Mouse (Mus musculus): ENCODE measurements around the gene Rnaseh2c. TPM values are rescaled to one million over a fixed set of nuclear protein-coding genes. Genes with fewer than 3 reads are reported as not detected.
A peak's percentile ranks its signal among the peaks of the same experiment; 100 is the strongest.

Rnaseh2c gene
- polyA plus RNA-seq, 1 experiment from 2014 or later, result 87.8 TPM

GRCm38 (mm10) chr19:5612762-5613411 is 11.2 kb downstream of the Rnaseh2c start:
- no peak for ATAC-seq (ENCODE audit: low read depth)
- no peaks in the 10 kb centered on the region for H3K9me3 ChIP-seq
- H3K4me1 ChIP-seq (replicated peaks), result peaks cover 25% of the 10 kb centered on the region
- H3K27ac ChIP-seq (replicated peaks), result no peak overlapping the region
- H3K36me3 ChIP-seq, result peaks cover 11% of the 10 kb centered on the region
- peaks cover 25% of the 10 kb centered on the region for H3K27me3 ChIP-seq
- no peak overlapping the region for H3K4me3 ChIP-seq
- H3K4me2 ChIP-seq, result no peak overlapping the region
- WGBS, result 71% methylated on average over 3 of the region's 3 CpGs
- no peak overlapping the region for H3K9ac ChIP-seq

- 61% methylated on average over 2 of the region's 2 CpGs for WGBS
- H3K27ac ChIP-seq (replicated peaks), result no peak overlapping the region
- no peaks in the 10 kb centered on the region for H3K9me3 ChIP-seq
- H3K27me3 ChIP-seq, result peaks cover 36% of the 10 kb centered on the region
- no peak overlapping the region for H3K4me3 ChIP-seq
- peaks cover 10% of the 10 kb centered on the region for H3K4me1 ChIP-seq (replicated peaks)
- no peak overlapping the region for H3K9ac ChIP-seq
- no peak for ATAC-seq (ENCODE audit: low read depth)
- H3K4me2 ChIP-seq, result no peak overlapping the region
- no peaks in the 10 kb centered on the region for H3K36me3 ChIP-seq
These were observed 13.3 kb downstream of the Rnaseh2c start for GRCm38 (mm10) chr19:5614953-5615352.

- no peak for ATAC-seq (ENCODE audit: low read depth)
- no peak overlapping the region for H3K9ac ChIP-seq
- no peaks in the 10 kb centered on the region for H3K4me1 ChIP-seq (replicated peaks)
- no peaks in the 10 kb centered on the region for H3K9me3 ChIP-seq
- H3K27me3 ChIP-seq, result peaks cover 24% of the 10 kb centered on the region
- no peak overlapping the region for H3K4me2 ChIP-seq
- no peak overlapping the region for H3K27ac ChIP-seq (replicated peaks)
- no peak overlapping the region for H3K4me3 ChIP-seq
- no peaks in the 10 kb centered on the region for H3K36me3 ChIP-seq
- WGBS, result 91% methylated on average over 4 of the region's 4 CpGs
These were observed 18.3 kb downstream of the Rnaseh2c start for GRCm38 (mm10) chr19:5620007-5620406.

GRCm38 (mm10) chr19:5621884-5622283 is 20.2 kb downstream of the Rnaseh2c start:
- Histone ChIP-seq H3K4me1 (replicated peaks) (no peaks in the 10 kb centered on the region), H3K4me2 (no peak overlapping the region), H3K9me3 (no peaks in the 10 kb centered on the region), H3K27me3 (peaks cover 15% of the 10 kb centered on the region; the same call in 1 of the 2 replicates), H3K27ac (replicated peaks) (no peak overlapping the region), H3K4me3 (no peak overlapping the region), H3K36me3 (no peaks in the 10 kb centered on the region), H3K9ac (no peak overlapping the region)
- 77% methylated on average over 5 of the region's 5 CpGs for WGBS
- no peak for ATAC-seq (ENCODE audit: low read depth)

GRCm38 (mm10) chr19:5625311-5625710 is 23.6 kb downstream of the Rnaseh2c start:
- no peak overlapping the region for H3K4me2 ChIP-seq
- no peaks in the 10 kb centered on the region for H3K27me3 ChIP-seq
- no peaks in the 10 kb centered on the region for H3K4me1 ChIP-seq (replicated peaks)
- 90% methylated on average over 8 of the region's 8 CpGs for WGBS
- no peak overlapping the region for H3K4me3 ChIP-seq
- no peak for ATAC-seq (ENCODE audit: low read depth)
- no peaks in the 10 kb centered on the region for H3K9me3 ChIP-seq
- H3K36me3 ChIP-seq, result no peaks in the 10 kb centered on the region
- H3K27ac ChIP-seq (replicated peaks), result no peak overlapping the region
- H3K9ac ChIP-seq, result no peak overlapping the region

- Histone ChIP-seq H3K4me2 (no peak overlapping the region), H3K4me1 (replicated peaks) (no peaks in the 10 kb centered on the region), H3K27ac (replicated peaks) (no peak overlapping the region), H3K9me3 (no peaks in the 10 kb centered on the region), H3K4me3 (no peak overlapping the region), H3K36me3 (no peaks in the 10 kb centered on the region), H3K27me3 (no peaks in the 10 kb centered on the region), H3K9ac (no peak overlapping the region)
- ATAC-seq (ENCODE audit: low read depth), result no peak
These were observed 28.2 kb downstream of the Rnaseh2c start for GRCm38 (mm10) chr19:5629907-5630306.

GRCm38 (mm10) chr19:5632120-5632519 is 30.4 kb downstream of the Rnaseh2c start:
- no peak for ATAC-seq (ENCODE audit: low read depth)
- Histone ChIP-seq H3K27me3 (no peaks in the 10 kb centered on the region), H3K36me3 (no peaks in the 10 kb centered on the region), H3K4me2 (no peak overlapping the region), H3K9me3 (no peaks in the 10 kb centered on the region), H3K9ac (no peak overlapping the region), H3K4me3 (no peak overlapping the region), H3K4me1 (replicated peaks) (peaks cover 11% of the 10 kb centered on the region), H3K27ac (replicated peaks) (no peak overlapping the region)
- WGBS, result 74% methylated on average over 9 of the region's 9 CpGs

- H3K4me1 ChIP-seq (replicated peaks), result peaks cover 28% of the 10 kb centered on the region
- no peaks in the 10 kb centered on the region for H3K9me3 ChIP-seq
- peak overlapping the region; percentile 94 for H3K4me2 ChIP-seq
- 87% methylated on average over 7 of the region's 7 CpGs for WGBS
- H3K9ac ChIP-seq, result peak overlapping the region; percentile 93; the same call in 1 of the 2 replicates
- H3K4me3 ChIP-seq, result peak overlapping the region; percentile 80
- no peak overlapping the region for H3K27ac ChIP-seq (replicated peaks)
- H3K27me3 ChIP-seq, result no peaks in the 10 kb centered on the region
- no peak for ATAC-seq (ENCODE audit: low read depth)
- peaks cover 26% of the 10 kb centered on the region for H3K36me3 ChIP-seq
These were observed 34.4 kb downstream of the Rnaseh2c start for GRCm38 (mm10) chr19:5636036-5636570.

- 45% methylated on average over 12 of the region's 12 CpGs for WGBS
- Histone ChIP-seq H3K36me3 (peaks cover 31% of the 10 kb centered on the region), H3K4me1 (replicated peaks) (peaks cover 28% of the 10 kb centered on the region), H3K27ac (replicated peaks) (peak overlapping the region; percentile 94), H3K4me2 (peak overlapping the region; percentile 94), H3K9me3 (no peaks in the 10 kb centered on the region), H3K9ac (peak overlapping the region; percentile 93), H3K4me3 (peak overlapping the region; percentile 80), H3K27me3 (no peaks in the 10 kb centered on the region)
- no peak for ATAC-seq (ENCODE audit: low read depth)
These were observed 34.9 kb downstream of the Rnaseh2c start for GRCm38 (mm10) chr19:5636571-5637041.

GRCm38 (mm10) chr19:5637069-5638047 is 35.7 kb downstream of the Rnaseh2c start, which contains the start of gene Rela:
Rela (plus strand) TSS chr19:5637483.
- H3K4me2 ChIP-seq, result peak within 1 kb of the TSS; percentile 94
- H3K4me1 ChIP-seq (replicated peaks), result peaks cover 28% of the 10 kb centered on the region
- H3K36me3 ChIP-seq, result peaks cover 39% of the 10 kb centered on the region
- peak within 1 kb of the TSS; percentile 94 for H3K27ac ChIP-seq (replicated peaks)
- no peaks in the 10 kb centered on the region for H3K9me3 ChIP-seq
- WGBS, result under 1% methylated on average over 101 of the region's 109 CpGs
- H3K27me3 ChIP-seq, result no peaks in the 10 kb centered on the region
- ATAC-seq (ENCODE audit: low read depth), result peak; percentile 87
- peak within 1 kb of the TSS; percentile 93 for H3K9ac ChIP-seq
- peak within 1 kb of the TSS; percentile 80 for H3K4me3 ChIP-seq

GRCm38 (mm10) chr19:5638416-5639005 is 36.8 kb downstream of the Rnaseh2c start:
- Histone ChIP-seq H3K27me3 (no peaks in the 10 kb centered on the region), H3K9me3 (no peaks in the 10 kb centered on the region), H3K4me1 (replicated peaks) (peaks cover 28% of the 10 kb centered on the region), H3K9ac (peak overlapping the region; percentile 93), H3K27ac (replicated peaks) (peak overlapping the region; percentile 94), H3K4me3 (peak overlapping the region; percentile 80), H3K4me2 (peak overlapping the region; percentile 94), H3K36me3 (peaks cover 49% of the 10 kb centered on the region)
- ATAC-seq (ENCODE audit: low read depth), result no peak
- WGBS, result 88% methylated on average over 18 of the region's 18 CpGs

Measured in neural tube, embryonic 13.5 days (tissue).